Mouse (Mus musculus): ENCODE measurements around the gene Fgfr2.

The Fgfr2 gene

DNA sequence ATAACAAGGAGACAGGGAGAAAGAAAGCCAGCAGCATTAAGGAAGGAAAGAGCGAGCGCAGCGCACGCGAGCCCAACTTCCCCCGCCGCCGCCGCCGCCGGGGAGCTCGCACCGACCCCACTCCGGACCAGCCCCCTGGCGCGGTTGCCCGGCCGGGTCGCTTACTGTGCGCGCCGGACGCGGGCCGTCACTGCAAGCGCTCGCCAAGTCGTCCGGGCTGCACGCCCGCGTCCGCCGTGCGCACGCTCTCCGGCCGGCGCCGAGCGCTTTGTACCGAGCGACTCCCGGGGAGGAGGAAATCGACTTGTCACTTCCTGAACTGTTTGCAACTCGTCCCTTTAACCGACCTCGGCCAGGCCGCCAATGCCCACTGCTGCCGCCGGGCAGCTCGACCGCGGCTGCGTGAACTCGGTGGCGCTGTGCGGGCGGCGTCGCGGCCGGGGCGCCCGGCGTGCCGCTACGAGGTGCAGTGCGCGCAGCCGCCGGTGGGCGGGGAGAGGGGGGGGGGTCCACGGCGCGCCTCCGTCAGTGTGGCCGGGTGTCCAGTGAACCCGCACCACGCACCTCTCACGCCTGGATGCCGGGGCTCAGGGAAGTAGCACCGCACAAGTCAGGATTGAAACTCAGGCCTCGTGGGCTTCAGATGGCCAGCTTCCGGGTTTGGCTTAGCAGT, 309.6 kb downstream of the Fgfr2 start, which contains the start of gene Fam53b:
Fam53b (minus strand) TSS at position 471 of the 673 bp plus-strand sequence.
- DNase-seq, result peak; percentile 69

GRCm38 (mm10) chr7:132812619-132813415, 310.3 kb downstream of the Fgfr2 start:
- no peak for DNase-seq

GRCm38 (mm10) chr7:132811716-132812618, 311.2 kb downstream of the Fgfr2 start:
- no peak for DNase-seq

- peak; percentile 95 for DNase-seq
Measured at GRCm38 (mm10) chr7:132810879-132811278, 312.3 kb downstream of the Fgfr2 start.

DNA sequence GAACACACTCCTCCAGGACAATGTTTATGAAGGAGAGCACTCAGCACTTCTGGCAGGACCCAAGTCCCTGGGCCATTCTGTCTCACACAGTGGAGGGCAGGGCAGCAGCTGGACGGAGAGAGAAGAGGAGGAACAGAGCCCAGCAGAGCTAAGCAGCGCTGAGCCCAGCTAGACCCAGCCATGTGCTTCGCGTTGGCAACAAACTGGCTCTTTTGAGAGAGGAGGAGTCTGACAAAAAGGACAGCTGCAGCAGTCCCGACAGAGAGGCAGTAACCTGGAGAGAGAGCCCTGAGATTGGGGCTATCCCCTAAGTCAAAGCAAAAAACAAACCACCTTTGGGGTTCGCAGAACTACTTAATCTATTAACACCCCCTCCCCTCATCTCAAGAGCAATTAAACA, 312.8 kb downstream of the Fgfr2 start:
- DNase-seq, result peak; percentile 31

DNA sequence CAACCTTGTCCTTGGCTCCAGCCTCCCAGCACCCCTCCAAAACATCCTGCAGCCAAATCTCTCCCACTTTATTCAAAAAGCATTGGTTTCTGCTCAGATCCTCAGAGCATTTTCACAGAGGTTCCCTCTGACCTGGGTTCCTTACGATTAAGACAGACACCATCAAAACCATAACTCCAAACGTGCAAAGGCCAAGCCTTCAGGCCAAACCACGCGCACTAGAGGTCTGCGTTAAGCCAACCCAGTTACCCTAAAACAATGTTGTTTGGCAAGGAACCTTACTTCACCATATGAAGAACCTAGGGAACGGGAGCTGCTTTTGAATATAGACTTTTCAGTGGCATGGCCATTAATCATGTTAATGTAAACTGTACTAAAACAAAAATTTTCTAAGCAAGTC, 313.4 kb downstream of the Fgfr2 start:
- no peak for DNase-seq

GRCm38 (mm10) chr7:132808841-132809682, 314.1 kb downstream of the Fgfr2 start:
- DNase-seq, result peak; percentile 29

- no peak for DNase-seq
Measured at GRCm38 (mm10) chr7:132808051-132808796, 314.9 kb downstream of the Fgfr2 start.

- no peak for DNase-seq
Measured at GRCm38 (mm10) chr7:132806926-132807857, 316.0 kb downstream of the Fgfr2 start.

GRCm38 (mm10) chr7:132806286-132806685, 316.9 kb downstream of the Fgfr2 start:
- DNase-seq, result no peak

DNA sequence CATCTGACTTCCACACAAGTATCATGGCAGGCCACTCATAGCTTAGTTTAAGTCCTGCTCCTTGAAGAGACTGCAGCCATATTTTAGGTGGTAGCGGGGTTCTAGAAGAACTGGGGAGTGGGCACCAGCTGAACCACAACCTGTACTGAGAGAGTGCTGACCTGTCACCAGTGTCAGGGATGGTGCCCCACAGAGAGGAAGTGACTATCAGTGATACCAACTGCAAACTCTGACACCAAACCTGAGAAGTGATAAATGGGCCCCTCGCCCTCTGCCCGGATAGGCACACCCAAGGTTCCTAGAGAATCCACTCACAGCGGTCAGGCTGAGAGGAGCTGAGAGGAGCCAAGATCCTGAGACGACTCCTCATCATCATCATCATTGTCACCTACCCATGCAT, 318.2 kb downstream of the Fgfr2 start:
- DNase-seq, result no peak

GRCm38 (mm10) chr7:132804461-132804860, 318.7 kb downstream of the Fgfr2 start:
- no peak for DNase-seq

DNA sequence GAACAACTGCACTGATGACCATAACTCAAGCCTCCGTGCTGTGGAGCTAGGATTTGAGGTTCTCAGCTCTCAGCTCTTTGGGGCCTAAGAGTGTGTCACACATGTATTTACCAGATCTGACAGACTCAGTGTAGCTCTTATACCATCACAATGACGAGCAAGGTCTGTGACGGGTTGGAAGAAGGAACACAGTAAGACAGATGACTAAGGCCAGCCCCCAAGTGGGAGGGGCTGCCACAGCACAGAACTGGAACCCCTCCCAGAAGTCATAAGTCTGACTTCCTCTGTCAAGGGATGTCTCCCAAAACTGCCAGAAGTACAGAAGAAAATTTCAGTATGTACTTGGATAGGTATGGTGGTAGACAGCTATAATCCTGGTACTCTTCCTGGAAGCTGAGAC, 319.2 kb downstream of the Fgfr2 start:
- DNase-seq, result no peak

- no peak for DNase-seq
Measured at GRCm38 (mm10) chr7:132803336-132803735, 319.8 kb downstream of the Fgfr2 start.

- no peak for DNase-seq
Measured at GRCm38 (mm10) chr7:132802691-132803090, 320.5 kb downstream of the Fgfr2 start.

DNA sequence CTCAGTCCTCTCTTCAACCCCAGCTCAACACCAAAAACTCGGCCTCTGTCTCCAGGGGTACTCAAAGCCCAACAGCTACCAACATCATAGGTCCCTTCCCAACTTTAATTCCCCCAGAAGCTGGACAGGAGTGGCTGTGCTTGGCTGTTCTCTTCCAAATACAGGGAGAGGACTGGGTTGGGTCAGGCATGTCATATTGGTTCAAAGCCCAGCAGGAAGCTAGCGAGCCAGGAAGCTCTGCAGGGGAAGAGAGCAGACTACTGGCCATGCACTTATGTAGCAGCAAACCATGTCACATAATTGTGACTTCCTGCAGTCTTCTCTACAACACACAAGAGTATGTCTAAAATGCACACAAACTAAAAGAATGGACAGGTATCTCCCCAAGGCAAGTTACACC, 321.1 kb downstream of the Fgfr2 start:
- DNase-seq, result no peak

- DNase-seq, result no peak
Measured at GRCm38 (mm10) chr7:132801509-132801908, 321.6 kb downstream of the Fgfr2 start.

GRCm38 (mm10) chr7:132800868-132801267, 322.3 kb downstream of the Fgfr2 start:
- no peak for DNase-seq

GRCm38 (mm10) chr7:132799119-132800016, 323.8 kb downstream of the Fgfr2 start:
- no peak for DNase-seq

Measured in right cerebral cortex, postnatal 4 days (tissue).